Mouse (Mus musculus) stomach, embryonic 14.5 days (tissue): Measurements from ENCODE around the gene Gm49396. TPM values are rescaled to one million over a fixed set of nuclear protein-coding genes. Genes with fewer than 3 reads are reported as not detected.

Experiments used
- microRNA-seq: library from miRNA; unstranded; fragments of <30 nt; microRNA quantifications from one replicate; pipeline ENCODE4, GENCODE M21; 2016
- polyA plus RNA-seq: library from polyadenylated mRNA; unstranded; fragments of >200 nt; fragmentation: Nextera tagmentation; extraction: Ambion mirVana; gene quantifications from 2 replicates; pipeline ENCODE4 v1.2.1, GENCODE M21; 2014

Gm49396 gene
- polyA plus RNA-seq, 1 experiment from 2014 or later: 10.0 TPM

Small RNA genes within 50 kb of the gene (microRNA-seq; reads per million reads assigned to microRNA genes)
- 0.78 reads per million for gene Gm38670
- not detected for gene Mir3569

Other genes with a start within 250 kb of the Gm49396 start
- 49.0 and 53.2 TPM in 2 replicates for gene Syne4, start 248.5 kb upstream of the Gm49396 start, polyA plus RNA-seq
- not detected in 2 replicates for gene E130208F15Rik, start 241.6 kb upstream of the Gm49396 start, polyA plus RNA-seq
- gene Sdhaf1, start 239.4 kb upstream of the Gm49396 start, polyA plus RNA-seq: 14.4 and 17.0 TPM in 2 replicates
- gene Lrfn3, start 200.6 kb upstream of the Gm49396 start, polyA plus RNA-seq: 5.2 and 6.7 TPM in 2 replicates
- gene Tyrobp, start 149.6 kb upstream of the Gm49396 start, polyA plus RNA-seq: 47.0 and 56.5 TPM in 2 replicates
- 1.1 TPM in 1 of 2 replicates, not detected in the other for gene Hcst, start 143.5 kb upstream of the Gm49396 start, polyA plus RNA-seq
- 2.0 and 2.7 TPM in 2 replicates for gene Nfkbid, start 141.6 kb upstream of the Gm49396 start, polyA plus RNA-seq
- 37.4 and 39.0 TPM in 2 replicates for gene Aplp1, start 117.8 kb upstream of the Gm49396 start, polyA plus RNA-seq
- gene Kirrel2, start 105.7 kb upstream of the Gm49396 start, polyA plus RNA-seq: 0.45 and 1.2 TPM in 2 replicates
- gene Nphs1, start 105.0 kb upstream of the Gm49396 start, polyA plus RNA-seq: 0.70 TPM in 1 of 2 replicates, not detected in the other
- not detected in 2 replicates for gene Prodh2, start 69.7 kb upstream of the Gm49396 start, polyA plus RNA-seq
- gene Arhgap33, start 28.3 kb upstream of the Gm49396 start, polyA plus RNA-seq: 13.2 and 13.4 TPM in 2 replicates
- gene Hspb6, start 11.2 kb upstream of the Gm49396 start, polyA plus RNA-seq: 47.3 and 49.0 TPM in 2 replicates
- 18.7 and 22.8 TPM in 2 replicates for gene Proser3, start 11.0 kb upstream of the Gm49396 start, polyA plus RNA-seq
- 40.8 and 43.7 TPM in 2 replicates for gene Lin37, start 3.5 kb upstream of the Gm49396 start, polyA plus RNA-seq
- gene U2af1l4, start within 50 bp of the Gm49396 start, polyA plus RNA-seq: 95.9 and 96.6 TPM in 2 replicates
- gene Psenen, start 283 bp downstream of the Gm49396 start, polyA plus RNA-seq: 113 and 117 TPM in 2 replicates
- 1.3 and 2.6 TPM in 2 replicates for gene Igflr1, start 2.1 kb downstream of the Gm49396 start, polyA plus RNA-seq
- 13.2 and 14.2 TPM in 2 replicates for gene Kmt2b, start 25.4 kb downstream of the Gm49396 start, polyA plus RNA-seq
- 0.27 and 0.43 TPM in 2 replicates for gene Zbtb32, start 35.6 kb downstream of the Gm49396 start, polyA plus RNA-seq
- gene Upk1a, start 49.5 kb downstream of the Gm49396 start, polyA plus RNA-seq: 6.6 and 7.7 TPM in 2 replicates
- 976 and 1,066 TPM in 2 replicates for gene Cox6b1, start 62.8 kb downstream of the Gm49396 start, polyA plus RNA-seq
- gene Etv2, start 72.5 kb downstream of the Gm49396 start, polyA plus RNA-seq: not detected in 2 replicates
- gene Rbm42, start 87.0 kb downstream of the Gm49396 start, polyA plus RNA-seq: 85.7 and 96.8 TPM in 2 replicates
- gene Haus5, start 101.7 kb downstream of the Gm49396 start, polyA plus RNA-seq: 48.5 and 50.5 TPM in 2 replicates
- gene Pmis2, start 108.3 kb downstream of the Gm49396 start, polyA plus RNA-seq: not detected in 2 replicates
- gene 2200002J24Rik, start 135.6 kb downstream of the Gm49396 start, polyA plus RNA-seq: 0.91 and 2.0 TPM in 2 replicates
- gene Atp4a, start 148.9 kb downstream of the Gm49396 start, polyA plus RNA-seq: 1.8 and 2.3 TPM in 2 replicates
- gene Tmem147, start 166.2 kb downstream of the Gm49396 start, polyA plus RNA-seq: 210 and 215 TPM in 2 replicates
- gene Gapdhs, start 180.3 kb downstream of the Gm49396 start, polyA plus RNA-seq: 0.29 and 0.74 TPM in 2 replicates
- gene Sbsn, start 188.1 kb downstream of the Gm49396 start, polyA plus RNA-seq: 0.91 and 1.1 TPM in 2 replicates
- gene Dmkn, start 200.4 kb downstream of the Gm49396 start, polyA plus RNA-seq: 5.9 and 14.6 TPM in 2 replicates
- 9.2 and 20.2 TPM in 2 replicates for gene Krtdap, start 224.6 kb downstream of the Gm49396 start, polyA plus RNA-seq